Mouse (Mus musculus) heart, embryonic 12.5 days (tissue): ENCODE measurements around the gene Osbpl3. TPM values are rescaled to one million over a fixed set of nuclear protein-coding genes. Genes with fewer than 3 reads are reported as not detected.

Experiments
- ATAC-seq: fragments of 200-750 bp; cut with Nextera tagmentation; 2 replicates; pipeline ENCODE4 v1.8.0; 2017; ENCODE audit warnings: moderate TSS enrichment, moderate library complexity; ENCODE audit not compliant: insufficient number of reproducible peaks, low FRiP score
- H3K27ac ChIP-seq: fragments of 300-500 bp; sonication (generic); 2 replicates; pipeline ENCODE4 v1.5.1; 2016; ENCODE audit warnings: mild to moderate bottlenecking, moderate library complexity; ENCODE audit not compliant: poor library complexity, severe bottlenecking
- H3K27me3 ChIP-seq: fragments of 300-500 bp; sonication (generic); replicated peaks from 2 replicates; pipeline ENCODE4 v1.6.1; 2016; ENCODE audit warnings: mild to moderate bottlenecking, moderate library complexity
- H3K36me3 ChIP-seq: fragments of 300-500 bp; sonication (generic); 2 replicates; pipeline ENCODE4 v1.6.1; 2016; ENCODE audit warnings: mild to moderate bottlenecking, moderate library complexity
- H3K4me1 ChIP-seq: fragments of 300-500 bp; sonication (generic); replicated peaks from 2 replicates; pipeline ENCODE4 v1.6.1; 2016; ENCODE audit warnings: mild to moderate bottlenecking
- H3K4me2 ChIP-seq: fragments of 300-500 bp; sonication (generic); 2 replicates; pipeline ENCODE4 v1.6.1; 2016; ENCODE audit warnings: mild to moderate bottlenecking, moderate library complexity
- H3K4me3 ChIP-seq: fragments of 300-500 bp; sonication (generic); 2 replicates; pipeline ENCODE4 v1.5.1; 2016; ENCODE audit warnings: mild to moderate bottlenecking
- H3K9ac ChIP-seq: fragments of 300-500 bp; sonication (generic); 2 replicates; pipeline ENCODE4 v1.6.1; 2016; ENCODE audit warnings: mild to moderate bottlenecking, moderate library complexity
- H3K9me3 ChIP-seq: fragments of 300-500 bp; sonication (generic); replicated peaks from 2 replicates; pipeline ENCODE4 v1.6.1; 2016; ENCODE audit warnings: mild to moderate bottlenecking, moderate library complexity
- WGBS: fragments of 180-500 bp; shearing (Covaris S2); methylation state at CpG from one replicate; pipeline ENCODE4 v1.1.7; 2016; 5-methylcytosine and 5-hydroxymethylcytosine counted together
- polyA plus RNA-seq: library from polyadenylated mRNA; unstranded; fragments of >200 nt; fragmentation: Nextera tagmentation; extraction: Ambion mirVana; gene quantifications from 2 replicates; pipeline ENCODE4 v1.2.1, GENCODE M21; 2016

Osbpl3 gene
- polyA plus RNA-seq, 1 experiment from 2014 or later = 15.5 TPM

- Histone ChIP-seq H3K4me2 (no peak overlapping the region), H3K9ac (no peak overlapping the region), H3K36me3 (peaks cover 12% of the 10 kb centered on the region), H3K27ac (no peak overlapping the region), H3K4me1 (peaks cover 26% of the 10 kb centered on the region), H3K9me3 (no peaks in the 10 kb centered on the region), H3K27me3 (no peaks in the 10 kb centered on the region), H3K4me3 (no peak overlapping the region)
- ATAC-seq = no peak
- WGBS = 75% methylated on average over 8 of the region's 8 CpGs
Measured at GRCm38 (mm10) chr6:50371501-50372086, 84.4 kb downstream of the Osbpl3 start.

GRCm38 (mm10) chr6:50368502-50369292 lies 87.3 kb downstream of the Osbpl3 start:
- no peak overlapping the region for H3K4me2 ChIP-seq
- no peak overlapping the region for H3K27ac ChIP-seq
- H3K4me1 ChIP-seq = peaks cover 38% of the 10 kb centered on the region
- peaks cover 12% of the 10 kb centered on the region for H3K36me3 ChIP-seq
- no peaks in the 10 kb centered on the region for H3K9me3 ChIP-seq
- ATAC-seq = no peak
- no peak overlapping the region for H3K9ac ChIP-seq
- H3K27me3 ChIP-seq = no peaks in the 10 kb centered on the region
- WGBS = 88% methylated on average over 8 of the region's 8 CpGs
- no peak overlapping the region for H3K4me3 ChIP-seq

- H3K9ac ChIP-seq = no peak overlapping the region
- no peak overlapping the region for H3K4me3 ChIP-seq
- H3K27me3 ChIP-seq = no peaks in the 10 kb centered on the region
- peaks cover 12% of the 10 kb centered on the region for H3K36me3 ChIP-seq
- H3K9me3 ChIP-seq = no peaks in the 10 kb centered on the region
- 84% methylated on average over 5 of the region's 5 CpGs for WGBS
- no peak overlapping the region for H3K4me2 ChIP-seq
- no peak for ATAC-seq
- no peak overlapping the region for H3K27ac ChIP-seq
- peaks cover 38% of the 10 kb centered on the region for H3K4me1 ChIP-seq
Measured at GRCm38 (mm10) chr6:50367836-50368235, 88.2 kb downstream of the Osbpl3 start.

- no peak for ATAC-seq
- no peak overlapping the region for H3K4me3 ChIP-seq
- peaks cover 35% of the 10 kb centered on the region for H3K4me1 ChIP-seq
- peaks cover 12% of the 10 kb centered on the region for H3K36me3 ChIP-seq
- 40% methylated on average over 5 of the region's 5 CpGs for WGBS
- no peak overlapping the region for H3K4me2 ChIP-seq
- H3K9ac ChIP-seq = 0 out of 2 replicates have a peak overlapping the region, but pooled peaks have one; percentile 2
- H3K27ac ChIP-seq = peak overlapping the region; percentile 72
- 0 out of 2 replicates have a peak, but pooled peaks cover 2% of the 10 kb centered on the region for H3K27me3 ChIP-seq
- no peaks in the 10 kb centered on the region for H3K9me3 ChIP-seq
Measured at GRCm38 (mm10) chr6:50366724-50367123, 89.3 kb downstream of the Osbpl3 start.

- H3K27ac ChIP-seq = peak overlapping the region; percentile 72
- peaks cover 38% of the 10 kb centered on the region for H3K4me1 ChIP-seq
- ATAC-seq = no peak
- H3K4me2 ChIP-seq = no peak overlapping the region
- 0 out of 2 replicates have a peak, but pooled peaks cover 6% of the 10 kb centered on the region for H3K27me3 ChIP-seq
- peaks cover 12% of the 10 kb centered on the region for H3K36me3 ChIP-seq
- no peaks in the 10 kb centered on the region for H3K9me3 ChIP-seq
- no peak overlapping the region for H3K4me3 ChIP-seq
- WGBS = 85% methylated on average over 7 of the region's 7 CpGs
- no peak overlapping the region for H3K9ac ChIP-seq
Measured at GRCm38 (mm10) chr6:50366319-50366718, 89.7 kb downstream of the Osbpl3 start.

GRCm38 (mm10) chr6:50364364-50364763 lies 91.6 kb downstream of the Osbpl3 start:
- Histone ChIP-seq H3K4me3 (no peak overlapping the region), H3K27ac (no peak overlapping the region), H3K4me2 (no peak overlapping the region), H3K36me3 (peaks cover 6% of the 10 kb centered on the region), H3K9ac (no peak overlapping the region), H3K4me1 (peaks cover 49% of the 10 kb centered on the region), H3K9me3 (no peaks in the 10 kb centered on the region), H3K27me3 (0 out of 2 replicates have a peak, but pooled peaks cover 7% of the 10 kb centered on the region)
- 74% methylated on average over 8 of the region's 8 CpGs for WGBS
- no peak for ATAC-seq

GRCm38 (mm10) chr6:50363385-50363784 lies 92.6 kb downstream of the Osbpl3 start:
- H3K27ac ChIP-seq = no peak overlapping the region
- peaks cover 2% of the 10 kb centered on the region for H3K36me3 ChIP-seq
- WGBS = 77% methylated on average over 5 of the region's 5 CpGs
- no peaks in the 10 kb centered on the region for H3K9me3 ChIP-seq
- no peak overlapping the region for H3K9ac ChIP-seq
- peaks cover 59% of the 10 kb centered on the region for H3K4me1 ChIP-seq
- ATAC-seq = no peak
- 0 out of 2 replicates have a peak, but pooled peaks cover 7% of the 10 kb centered on the region for H3K27me3 ChIP-seq
- no peak overlapping the region for H3K4me3 ChIP-seq
- H3K4me2 ChIP-seq = no peak overlapping the region

GRCm38 (mm10) chr6:50362704-50363261 lies 93.2 kb downstream of the Osbpl3 start:
- Histone ChIP-seq H3K4me2 (no peak overlapping the region), H3K4me1 (peaks cover 62% of the 10 kb centered on the region)

GRCm38 (mm10) chr6:50362196-50362595 lies 93.8 kb downstream of the Osbpl3 start:
- WGBS = 78% methylated on average over 9 of the region's 9 CpGs
- H3K4me1 ChIP-seq = peaks cover 65% of the 10 kb centered on the region
- ATAC-seq = no peak

More at GRCm38 (mm10) chr6:50362704-50363261, 93.2 kb downstream of the Osbpl3 start:
- 28% methylated on average over 4 of the region's 4 CpGs for WGBS
- 0 out of 2 replicates have a peak, but pooled peaks cover 7% of the 10 kb centered on the region for H3K27me3 ChIP-seq
- H3K9me3 ChIP-seq = no peaks in the 10 kb centered on the region
- no peaks in the 10 kb centered on the region for H3K36me3 ChIP-seq
- no peak overlapping the region for H3K27ac ChIP-seq
- no peak overlapping the region for H3K9ac ChIP-seq
- no peak for ATAC-seq
- H3K4me3 ChIP-seq = no peak overlapping the region

GRCm38 (mm10) chr6:50358104-50358679 lies 97.8 kb downstream of the Osbpl3 start:
- H3K4me3 ChIP-seq = no peak overlapping the region
- H3K4me1 ChIP-seq = peaks cover 70% of the 10 kb centered on the region

More at GRCm38 (mm10) chr6:50362196-50362595, 93.8 kb downstream of the Osbpl3 start:
- H3K4me3 ChIP-seq = no peak overlapping the region
- H3K27me3 ChIP-seq = 0 out of 2 replicates have a peak, but pooled peaks cover 7% of the 10 kb centered on the region
- H3K9ac ChIP-seq = no peak overlapping the region
- no peak overlapping the region for H3K27ac ChIP-seq
- no peaks in the 10 kb centered on the region for H3K36me3 ChIP-seq
- no peak overlapping the region for H3K4me2 ChIP-seq
- H3K9me3 ChIP-seq = no peaks in the 10 kb centered on the region

More at GRCm38 (mm10) chr6:50358104-50358679, 97.8 kb downstream of the Osbpl3 start:
- Histone ChIP-seq H3K27me3 (0 out of 2 replicates have a peak, but pooled peaks cover 7% of the 10 kb centered on the region), H3K9me3 (no peaks in the 10 kb centered on the region), H3K9ac (no peak overlapping the region), H3K36me3 (no peaks in the 10 kb centered on the region), H3K4me2 (peak overlapping the region; percentile 38), H3K27ac (peak overlapping the region; percentile 86)
- 19% methylated on average over 16 of the region's 16 CpGs for WGBS
- ATAC-seq = peak; percentile 61
